Mouse (Mus musculus) liver, postnatal 0 days (tissue): ENCODE results near the gene Cgn. TPM values are rescaled to one million over a fixed set of nuclear protein-coding genes. Genes with fewer than 3 reads are reported as not detected.

Source experiments
- ATAC-seq: fragments of 200-750 bp; cut with Nextera tagmentation; 2 replicates; pipeline ENCODE4 v1.8.0; 2017; ENCODE audit warnings: mild to moderate bottlenecking, moderate library complexity
- DNase-seq: peaks from one replicate; pipeline ENCODE4 v3.0.0-alpha.2; 2016
- H3K27ac ChIP-seq: fragments of 300-500 bp; sonication (generic); 2 replicates; pipeline ENCODE4 v1.5.1; 2014; ENCODE audit warnings: antibody characterized with exemption, moderate library complexity, mild to moderate bottlenecking, low read depth
- H3K27me3 ChIP-seq: fragments of 300-500 bp; sonication (generic); 2 replicates; pipeline ENCODE4 v1.6.1; 2014; ENCODE audit warnings: low read length, control low read depth, mixed read lengths; ENCODE audit not compliant: insufficient read depth
- H3K36me3 ChIP-seq: fragments of 300-500 bp; sonication (generic); replicated peaks from 2 replicates; pipeline ENCODE4 v1.6.1; 2014; ENCODE audit warnings: mild to moderate bottlenecking, control low read depth, low read length, moderate library complexity, mixed read lengths; ENCODE audit not compliant: insufficient read depth
- H3K4me1 ChIP-seq: fragments of 300-500 bp; sonication (generic); 2 replicates; pipeline ENCODE4 v1.6.1; 2014; ENCODE audit warnings: antibody characterized with exemption, mild to moderate bottlenecking, control low read depth; ENCODE audit not compliant: insufficient read depth
- H3K4me2 ChIP-seq: fragments of 300-500 bp; sonication (generic); 2 replicates; pipeline ENCODE4 v1.6.1; 2014; ENCODE audit warnings: low read depth, mild to moderate bottlenecking, low read length, moderate library complexity, mixed read lengths
- H3K4me3 ChIP-seq: fragments of 300-500 bp; sonication (generic); 2 replicates; pipeline ENCODE4 v1.5.1; 2014; ENCODE audit warnings: low read depth, low read length
- H3K9ac ChIP-seq: fragments of 300-500 bp; sonication (generic); replicated peaks from 2 replicates; pipeline ENCODE4 v1.6.1; 2014; ENCODE audit warnings: mild to moderate bottlenecking, moderate library complexity
- H3K9me3 ChIP-seq: fragments of 300-500 bp; sonication (generic); 2 replicates; pipeline ENCODE4 v1.6.1; 2016; ENCODE audit warnings: mild to moderate bottlenecking, control low read depth, low read length, mixed read lengths
- CTCF ChIP-seq: sonication (generic); IDR thresholded peaks from 2 replicates; pipeline ENCODE4 v1.5.1; 2016; ENCODE audit warnings: antibody characterized with exemption, low read depth
- EP300 ChIP-seq: IDR thresholded peaks from 2 replicates; pipeline ENCODE4 v1.6.1; 2016; ENCODE audit warnings: antibody characterized with exemption, low read depth, mild to moderate bottlenecking
- WGBS: fragments of 180-500 bp; shearing (Covaris S2); extraction: QIAGEN DNeasy Blood & Tissue Kit; methylation state at CpG from one replicate; pipeline ENCODE4 v1.1.7; 2014; ENCODE audit not compliant: insufficient replicate concordance; 5-methylcytosine and 5-hydroxymethylcytosine counted together
- polyA plus RNA-seq: library from polyadenylated mRNA; unstranded; fragments of >200 nt; fragmentation: Nextera tagmentation; extraction: Ambion mirVana; gene quantifications from 2 replicates; pipeline ENCODE4 v1.2.1, GENCODE M21; 2015

The Cgn gene
- polyA plus RNA-seq, 1 experiment from 2014 or later = 8.7 TPM

- Histone ChIP-seq H3K9ac (no peak overlapping the region), H3K4me3 (no peak overlapping the region)
Measured at GRCm38 (mm10) chr3:94822082-94822481, 35.8 kb upstream of the Cgn start.

DNA sequence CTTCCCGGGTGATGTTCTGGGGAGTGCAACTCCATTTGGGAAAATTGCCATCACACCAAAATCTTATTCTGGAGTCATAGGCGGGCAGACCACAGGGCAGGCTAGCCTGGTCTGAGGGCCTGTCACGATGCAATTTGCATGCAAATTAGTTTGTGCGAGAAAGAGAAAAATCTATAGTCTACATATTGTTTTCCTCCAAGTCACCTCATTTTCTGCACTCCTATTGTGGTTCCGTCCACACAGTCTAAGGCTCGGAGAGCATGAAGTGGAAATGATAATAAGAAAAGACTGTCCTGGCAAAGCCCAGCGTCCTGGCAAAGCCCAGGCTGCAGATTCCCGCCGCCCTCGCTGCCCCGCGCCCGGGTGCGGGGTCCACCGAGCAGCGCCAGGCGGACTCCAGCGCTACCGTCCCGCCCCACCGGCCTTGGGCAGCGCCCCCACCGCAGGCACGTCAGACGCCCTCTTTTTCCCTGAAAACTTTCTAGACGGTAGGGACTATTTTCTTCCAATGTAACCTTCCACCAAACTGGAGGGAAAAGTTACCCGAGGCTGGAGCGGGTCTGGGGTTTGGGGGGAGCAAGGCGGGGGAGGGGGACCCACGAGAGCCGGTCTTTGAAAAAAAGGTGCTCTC, 34.8 kb upstream of the Cgn start:
- Histone ChIP-seq H3K4me1 (no peaks in the 10 kb centered on the region; the same call in 1 of the 2 replicates), H3K9ac (peak overlapping the region; percentile 81), H3K27ac (peak overlapping the region; percentile 68), H3K36me3 (no peaks in the 10 kb centered on the region), H3K4me3 (peak overlapping the region; percentile 67), H3K9me3 (no peaks in the 10 kb centered on the region), H3K4me2 (peak overlapping the region; percentile 88), H3K27me3 (no peaks in the 10 kb centered on the region)
- peak; percentile 23; the same call in 1 of the 2 replicates for ATAC-seq
- 8% methylated on average over 31 of the region's 31 CpGs for WGBS
- TF ChIP-seq CTCF (no peak), EP300 (no peak)
- peak; percentile 46 for DNase-seq

More at GRCm38 (mm10) chr3:94822082-94822481, 35.8 kb upstream of the Cgn start:
- ATAC-seq (no peak), DNase-seq (no peak)
- no peaks in the 10 kb centered on the region for H3K9me3 ChIP-seq
- no peaks in the 10 kb centered on the region for H3K36me3 ChIP-seq
- H3K4me1 ChIP-seq = no peaks in the 10 kb centered on the region; the same call in 1 of the 2 replicates
- WGBS = 76% methylated on average over 4 of the region's 4 CpGs
- no peaks in the 10 kb centered on the region for H3K27me3 ChIP-seq
- H3K4me2 ChIP-seq = peak overlapping the region; percentile 88
- TF ChIP-seq CTCF (no peak), EP300 (no peak)
- no peak overlapping the region for H3K27ac ChIP-seq

DNA sequence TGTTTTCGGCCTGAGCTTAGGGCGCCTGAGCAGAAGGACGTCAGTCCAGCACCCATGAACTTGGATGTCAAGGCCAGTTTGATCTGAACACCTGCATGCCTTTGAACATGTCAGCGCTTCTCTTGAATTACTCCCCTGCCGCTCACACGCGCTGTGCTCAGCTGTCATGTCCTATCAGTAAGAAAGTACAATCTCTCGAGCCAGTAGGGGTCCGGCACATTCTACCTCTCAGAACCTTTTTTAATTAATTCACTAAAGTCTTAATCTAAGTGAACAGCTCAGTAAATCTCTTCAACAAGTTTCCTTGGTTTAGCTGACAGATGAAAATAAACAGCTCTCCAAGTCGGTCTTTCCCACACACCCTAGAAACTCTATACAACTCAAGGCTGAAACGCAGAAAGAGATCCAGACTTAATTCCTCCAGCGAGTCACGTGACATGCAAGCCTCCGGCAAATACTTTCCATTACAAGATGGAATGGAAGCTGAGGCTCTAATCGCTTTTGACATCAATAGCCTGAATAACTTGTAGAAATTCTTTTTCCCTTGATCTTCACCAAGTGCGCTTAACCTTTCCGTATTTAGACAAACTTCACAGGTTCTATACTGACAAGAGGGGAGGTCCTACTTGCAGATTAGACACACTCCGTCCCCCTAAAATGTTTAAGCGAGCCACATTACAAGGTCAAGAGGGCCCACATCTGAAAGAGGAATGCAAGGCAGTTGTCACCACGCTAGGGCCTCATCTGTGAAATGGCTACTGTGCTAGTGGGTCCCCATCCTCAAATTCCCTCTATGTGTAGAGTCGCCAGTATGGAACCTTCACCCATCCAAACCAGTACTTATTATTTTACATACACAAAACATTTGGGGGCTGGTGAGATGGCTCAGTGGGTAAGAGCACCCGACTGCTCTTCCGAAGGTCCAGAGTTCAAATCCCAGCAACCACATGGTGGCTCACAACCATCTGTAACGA, 33.4 kb upstream of the Cgn start:
- no peak overlapping the region for H3K9ac ChIP-seq
- H3K36me3 ChIP-seq = no peaks in the 10 kb centered on the region
- 78% methylated on average over 24 of the region's 24 CpGs for WGBS
- H3K4me3 ChIP-seq = no peak overlapping the region
- no peak overlapping the region for H3K27ac ChIP-seq
- no peaks in the 10 kb centered on the region for H3K9me3 ChIP-seq
- H3K4me1 ChIP-seq = no peaks in the 10 kb centered on the region; the same call in 1 of the 2 replicates
- H3K27me3 ChIP-seq = no peaks in the 10 kb centered on the region
- DNase-seq (no peak), ATAC-seq (no peak)
- TF ChIP-seq EP300 = no peak
- TF ChIP-seq CTCF = no peak
- H3K4me2 ChIP-seq = no peak overlapping the region

DNA sequence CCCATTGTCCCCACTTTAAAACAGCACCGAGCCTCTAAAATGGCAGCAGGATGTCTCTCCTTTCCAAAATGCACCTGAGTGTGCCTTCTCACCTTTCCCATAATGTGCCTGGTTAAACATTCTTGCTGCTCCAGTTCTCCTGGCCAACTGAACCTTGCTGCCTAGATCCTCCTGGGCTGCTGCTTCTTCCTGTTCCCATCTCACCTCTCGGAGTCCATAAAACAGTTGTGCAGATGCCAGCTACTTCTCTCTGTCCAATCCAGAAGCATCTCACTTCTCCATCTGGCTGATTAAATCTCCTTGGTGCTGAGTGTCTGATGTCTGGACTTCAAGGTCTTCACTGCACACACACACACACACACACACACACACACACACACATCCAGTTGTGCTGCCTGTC, 31.4 kb upstream of the Cgn start:
- Histone ChIP-seq H3K9ac (no peak overlapping the region), H3K27ac (no peak overlapping the region), H3K4me1 (no peaks in the 10 kb centered on the region; the same call in 1 of the 2 replicates), H3K4me3 (no peak overlapping the region), H3K27me3 (no peaks in the 10 kb centered on the region), H3K9me3 (no peaks in the 10 kb centered on the region), H3K4me2 (no peak overlapping the region), H3K36me3 (no peaks in the 10 kb centered on the region)
- DNase-seq (no peak), ATAC-seq (no peak)
- WGBS = 71% methylated on average over 2 of the region's 2 CpGs
- TF ChIP-seq EP300 = no peak
- TF ChIP-seq CTCF = no peak

- Histone ChIP-seq H3K4me2 (no peak overlapping the region), H3K9ac (no peak overlapping the region), H3K36me3 (no peaks in the 10 kb centered on the region), H3K4me3 (no peak overlapping the region), H3K9me3 (no peaks in the 10 kb centered on the region), H3K27me3 (no peaks in the 10 kb centered on the region), H3K27ac (no peak overlapping the region), H3K4me1 (no peaks in the 10 kb centered on the region)
- ATAC-seq (no peak), DNase-seq (no peak)
- peak; percentile 26; the same call in 1 of the 2 replicates for TF ChIP-seq CTCF
- no peak for TF ChIP-seq EP300
Measured at GRCm38 (mm10) chr3:94815603-94816002, 29.3 kb upstream of the Cgn start.

GRCm38 (mm10) chr3:94814663-94815062, 28.4 kb upstream of the Cgn start:
- ATAC-seq (no peak), DNase-seq (no peak)
- Histone ChIP-seq H3K9me3 (no peaks in the 10 kb centered on the region), H3K4me2 (no peak overlapping the region), H3K4me3 (no peak overlapping the region), H3K27me3 (no peaks in the 10 kb centered on the region), H3K4me1 (no peaks in the 10 kb centered on the region), H3K9ac (no peak overlapping the region), H3K27ac (no peak overlapping the region), H3K36me3 (no peaks in the 10 kb centered on the region)
- 64% methylated on average over 4 of the region's 4 CpGs for WGBS
- TF ChIP-seq CTCF = no peak
